Comparison of ENCODE assay signal across 9 mouse cellular contexts in genomic region chr5:121544910-121545792, GRCm38 (mm10). TPM values are rescaled to one million over a fixed set of nuclear protein-coding genes. Genes with fewer than 3 reads are reported as not detected.
DNase-seq lines count a peak whose midpoint lies in the region; ATAC-seq lines count a peak whose summit lies in the region.
"Had no signal": no experiment of that assay in that cellular context is flagged by ENCODE, and none has a peak within 500 bp of the region (broad histone marks: within the 10 kb centered on the region; RNA-seq: fewer than 3 reads in every experiment).

Adam1a (minus strand) TSS chr5:121545482.
Gm42878 (minus strand) TSS chr5:121545482.

- peak within 1 kb of the TSS; percentile 80 for H3K9ac ChIP-seq in embryonic facial prominence, embryonic 11.5 days (replicated peaks; ENCODE audit: low read length)
- peak within 1 kb of the TSS; percentile 85 for H3K9ac ChIP-seq in liver, embryonic 11.5 days (ENCODE audit: low read depth, low read length)

- H3K27ac ChIP-seq in embryonic facial prominence, embryonic 11.5 days (replicated peaks; ENCODE audit: low read depth, low read length): peak within 1 kb of the TSS; percentile 89
- H3K27ac ChIP-seq in liver, embryonic 11.5 days (ENCODE audit: low read depth, low read length): peak within 1 kb of the TSS; percentile 85

- H3K4me3 ChIP-seq in embryonic facial prominence, embryonic 11.5 days (ENCODE audit: low read depth, low read length): peak within 1 kb of the TSS; percentile 72
- peak within 1 kb of the TSS; percentile 80 for H3K4me3 ChIP-seq in liver, embryonic 11.5 days (ENCODE audit: low read depth, low read length)

- no peaks in the 10 kb centered on the region for H3K27me3 ChIP-seq in embryonic facial prominence, embryonic 11.5 days (ENCODE audit: control insufficient read depth, insufficient read depth, low read length)
- H3K27me3 ChIP-seq in liver, embryonic 11.5 days (replicated peaks; ENCODE audit: control insufficient read depth, insufficient read depth, low read length): no peaks in the 10 kb centered on the region

- H3K9me3 ChIP-seq in embryonic facial prominence, embryonic 11.5 days (replicated peaks; ENCODE audit: control insufficient read depth, low read length): no peaks in the 10 kb centered on the region
- no peaks in the 10 kb centered on the region for H3K9me3 ChIP-seq in liver, embryonic 11.5 days (ENCODE audit: control insufficient read depth, low read length)

- ATAC-seq in embryonic facial prominence, embryonic 11.5 days (replicated peaks; ENCODE audit: insufficient number of reproducible peaks, low FRiP score, low TSS enrichment, low read depth): peak; percentile 49; the same call in 1 of the 2 replicates
- ATAC-seq in liver, embryonic 11.5 days (replicated peaks; ENCODE audit: low FRiP score): peak; percentile 66

- H3K4me2 ChIP-seq in embryonic facial prominence, embryonic 11.5 days (ENCODE audit: low read depth, low read length): peak within 1 kb of the TSS; percentile 87
- H3K4me2 ChIP-seq in liver, embryonic 11.5 days: peak within 1 kb of the TSS; percentile 97

- no peaks in the 10 kb centered on the region for H3K36me3 ChIP-seq in embryonic facial prominence, embryonic 11.5 days (replicated peaks; ENCODE audit: control insufficient read depth, insufficient read depth, low read depth, low read length)
- H3K36me3 ChIP-seq in liver, embryonic 11.5 days (ENCODE audit: control insufficient read depth, insufficient read depth, low read length): no peaks in the 10 kb centered on the region

- 1% methylated on average over 58 of the region's 97 CpGs for WGBS in embryonic facial prominence, embryonic 11.5 days
- 1% methylated on average over 68 of the region's 97 CpGs for WGBS in liver, embryonic 11.5 days

- DNase-seq in gastrocnemius, adult 18-20 months (ENCODE audit: low spot score): peak; percentile 18
- DNase-seq in gastrocnemius, postnatal 25 days: no peak
- DNase-seq in CD8-positive naive resting alpha-beta T cell, adult 2 months (ENCODE audit: low read depth in 2 of 2, low spot score in 2 of 2): peak; percentile 44 to 45
- peak; percentile 37 for DNase-seq in embryonic facial prominence, embryonic 11.5 days (ENCODE audit: low spot score)
- peak; percentile 53 for DNase-seq in heart, postnatal 4 days
- DNase-seq in liver, embryonic 11.5 days (ENCODE audit: low spot score): peak; percentile 59
- peak; percentile 64 for DNase-seq in naive thymus-derived CD4-positive, alpha-beta T cell, adult 2 months (ENCODE audit: low read depth)
- DNase-seq in yolk sac, embryonic 10.5 days (ENCODE audit: low spot score): peak; percentile 22

- H3K4me1 ChIP-seq in embryonic facial prominence, embryonic 11.5 days (ENCODE audit: control insufficient read depth, insufficient read depth, low read length): no peaks in the 10 kb centered on the region
- peaks cover 16% of the 10 kb centered on the region for H3K4me1 ChIP-seq in liver, embryonic 11.5 days (replicated peaks; ENCODE audit: control insufficient read depth, insufficient read depth, low read length)

RNA-seq across cellular contexts. Expression of gene Adam1a, which starts in this region (rescaled TPM):
- 1 to 10 TPM; 1.7 to 2.0 TPM for total RNA-seq in gastrocnemius, adult 18-20 months (2021)
- total RNA-seq in gastrocnemius, postnatal 25 days (2021): 1 to 10 TPM; 1.9 to 2.0 TPM
- polyA plus RNA-seq in embryonic facial prominence, embryonic 11.5 days (2014; fragmentation: Nextera tagmentation; extraction: Ambion mirVana): 1.5 TPM in 2 replicates
- total RNA-seq in heart, postnatal 4 days (2021): 1 to 10 TPM; 3.1 to 3.8 TPM
- polyA plus RNA-seq in liver, embryonic 11.5 days (2014; fragmentation: Nextera tagmentation; extraction: Ambion mirVana): 1.2 TPM in 2 replicates

RNA-seq across cellular contexts. Expression of gene Gm42878, which starts in this region (rescaled TPM):
- not detected for total RNA-seq in gastrocnemius, adult 18-20 months (2021)
- not detected for total RNA-seq in gastrocnemius, postnatal 25 days (2021)
- polyA plus RNA-seq in embryonic facial prominence, embryonic 11.5 days (2014; fragmentation: Nextera tagmentation; extraction: Ambion mirVana): not detected in 2 replicates
- not detected for total RNA-seq in heart, postnatal 4 days (2021)
- polyA plus RNA-seq in liver, embryonic 11.5 days (2014; fragmentation: Nextera tagmentation; extraction: Ambion mirVana): not detected in 2 replicates
- total RNA-seq: neutrophil, adult 5-6 weeks had no signal
